Mouse (Mus musculus) heart, embryonic 14.5 days (tissue): ENCODE data around the gene Sun2. TPM values are rescaled to one million over a fixed set of nuclear protein-coding genes. Genes with fewer than 3 reads are reported as not detected.

Experiments
- polyA plus RNA-seq: library from polyadenylated mRNA; unstranded; fragments of >200 nt; fragmentation: Nextera tagmentation; extraction: Ambion mirVana; gene quantifications from 2 replicates; pipeline ENCODE4 v1.2.1, GENCODE M21; 2014

Gene Sun2
- polyA plus RNA-seq, 1 experiment from 2014 or later: 7.7 TPM

Other genes starting within 250 kb of the Sun2 start
- 0.20 TPM in 1 of 2 replicates, not detected in the other for gene Kcnj4, start 237.3 kb downstream of the Sun2 start, polyA plus RNA-seq
- gene Kdelr3, start 226.1 kb downstream of the Sun2 start, polyA plus RNA-seq: 42.2 and 54.1 TPM in 2 replicates
- 49.1 and 57.6 TPM in 2 replicates for gene Ddx17, start 195.8 kb downstream of the Sun2 start, polyA plus RNA-seq
- 1.8 TPM in 2 replicates for gene Dmc1, start 137.4 kb downstream of the Sun2 start, polyA plus RNA-seq
- 0.66 and 2.0 TPM in 2 replicates for gene Fam227a, start 83.6 kb downstream of the Sun2 start, polyA plus RNA-seq
- gene Cby1, start 83.3 kb downstream of the Sun2 start, polyA plus RNA-seq: 47.6 and 48.7 TPM in 2 replicates
- 233 and 237 TPM in 2 replicates for gene Tomm22, start 71.7 kb downstream of the Sun2 start, polyA plus RNA-seq
- 17.5 and 18.2 TPM in 2 replicates for gene Josd1, start 54.6 kb downstream of the Sun2 start, polyA plus RNA-seq
- 25.3 and 26.2 TPM in 2 replicates for gene Gtpbp1, start 51.7 kb downstream of the Sun2 start, polyA plus RNA-seq
- 36.0 and 40.9 TPM in 2 replicates for gene Dnal4, start 35.3 kb upstream of the Sun2 start, polyA plus RNA-seq
- 0.70 and 1.3 TPM in 2 replicates for gene Nptxr, start 62.2 kb upstream of the Sun2 start, polyA plus RNA-seq
- gene Npcd, start 91.7 kb upstream of the Sun2 start, polyA plus RNA-seq: 0.54 TPM in 1 of 2 replicates, not detected in the other
- gene Cbx6, start 92.2 kb upstream of the Sun2 start, polyA plus RNA-seq: 23.1 and 33.0 TPM in 2 replicates
- gene Apobec3, start 149.1 kb upstream of the Sun2 start, polyA plus RNA-seq: 12.9 and 13.3 TPM in 2 replicates
- gene Cbx7, start 228.6 kb upstream of the Sun2 start, polyA plus RNA-seq: 0.78 and 1.5 TPM in 2 replicates